19 mouse cellular contexts compared by ENCODE assay signal in genomic region chr11:22780761-22781160, GRCm38 (mm10).
A peak's percentile ranks its signal among the peaks of the same experiment; 100 is the strongest.
DNase-seq lines count a peak whose midpoint lies in the region; ATAC-seq and TF ChIP-seq lines count a peak whose summit lies in the region.
"Had no signal": no experiment of that assay in that cellular context is flagged by ENCODE, and none has a peak within 500 bp of the region (broad histone marks: within the 10 kb centered on the region; RNA-seq: fewer than 3 reads in every experiment).

No protein-coding gene starts in this region.

- TF ChIP-seq POLR2A in kidney, adult 2 months (IDR thresholded peaks at IDR 0.05; ENCODE audit: low read depth, low read length): no peak

- ATAC-seq in granulocyte monocyte progenitor cell, adult 5-6 weeks (replicated peaks; ENCODE audit: poor library complexity, severe bottlenecking): no peak
- ATAC-seq in midbrain, embryonic 15.5 days (replicated peaks): no peak
- ATAC-seq: forebrain, postnatal 0 days had no signal

- no peak overlapping the region for H3K4me3 ChIP-seq in kidney, adult 2 months (ENCODE audit: insufficient read depth, low read depth, low read length)
- no peak overlapping the region for H3K4me3 ChIP-seq in midbrain, embryonic 15.5 days
- H3K4me3 ChIP-seq: hindbrain, embryonic 15.5 days; stomach, embryonic 15.5 days had no signal

- no peak overlapping the region for H3K9ac ChIP-seq in midbrain, embryonic 15.5 days
- H3K9ac ChIP-seq: forebrain, postnatal 0 days; hindbrain, embryonic 15.5 days; stomach, embryonic 15.5 days had no signal

- no peaks in the 10 kb centered on the region for H3K27me3 ChIP-seq in kidney, adult 2 months (replicated peaks; ENCODE audit: control insufficient read depth, insufficient read depth, low read length)
- no peaks in the 10 kb centered on the region for H3K27me3 ChIP-seq in midbrain, embryonic 15.5 days (replicated peaks)
- H3K27me3 ChIP-seq: CH12.LX; hindbrain, embryonic 15.5 days; stomach, embryonic 15.5 days had no signal

- peaks cover 6% of the 10 kb centered on the region; the same call in 1 of the 2 replicates for H3K4me1 ChIP-seq in kidney, adult 2 months (ENCODE audit: control insufficient read depth, insufficient read depth, low read length)
- H3K4me1 ChIP-seq in midbrain, embryonic 15.5 days: no peaks in the 10 kb centered on the region
- H3K4me1 ChIP-seq: hindbrain, embryonic 15.5 days had no signal

- TF ChIP-seq CTCF in kidney, adult 2 months (conservative IDR thresholded peaks at IDR 0.05; ENCODE audit: insufficient read depth, insufficient read length, low read depth, low read length): no peak

- DNase-seq in kidney, adult 2 months: peak; percentile 17
- no peak for DNase-seq in kidney, adult 9 months
- DNase-seq in lung, postnatal 25 days (ENCODE audit: low spot score): peak; percentile 20
- DNase-seq in lung, adult 18-20 months: no peak
- DNase-seq in 3T3-L1 (ENCODE audit: low read depth, low spot score) (peak; percentile 79), NIH3T3 (ENCODE audit: low read depth) (peak; percentile 52)
- DNase-seq: adrenal gland, postnatal 10 days; cerebellum, adult 9-11 months; forebrain, postnatal 0 days; layer of hippocampus, postnatal 36 days; liver; midbrain, embryonic 14.5 days; right cerebral cortex, adult 18-20 months; thymus, postnatal 14 days had no signal

- H3K27ac ChIP-seq in kidney, adult 2 months (ENCODE audit: insufficient read depth, low read depth, low read length): no peak overlapping the region
- H3K27ac ChIP-seq in midbrain, embryonic 15.5 days: no peak overlapping the region
- H3K27ac ChIP-seq: hindbrain, embryonic 15.5 days; stomach, embryonic 15.5 days had no signal

- H3K36me3 ChIP-seq in kidney, adult 2 months (ENCODE audit: control insufficient read depth, insufficient read depth, low read length): no peaks in the 10 kb centered on the region
- no peaks in the 10 kb centered on the region for H3K36me3 ChIP-seq in midbrain, embryonic 15.5 days (replicated peaks)
- H3K36me3 ChIP-seq: hindbrain, embryonic 15.5 days; stomach, embryonic 15.5 days had no signal

- 71% methylated on average over 2 of the region's 2 CpGs for WGBS in kidney, adult 2 months
- whole genome bisulfite sequencing in midbrain, embryonic 15.5 days: 93% methylated on average over 2 of the region's 2 CpGs

- H3K9me3 ChIP-seq in midbrain, embryonic 15.5 days: no peaks in the 10 kb centered on the region
- H3K9me3 ChIP-seq: hindbrain, embryonic 15.5 days; stomach, embryonic 15.5 days had no signal

- H3K4me2 ChIP-seq in midbrain, embryonic 15.5 days: no peak overlapping the region
- H3K4me2 ChIP-seq: hindbrain, embryonic 15.5 days; stomach, embryonic 15.5 days had no signal

Comparison
In these comparisons a context has a peak if more than half of its experiments do, and no peak if none do; other contexts are left out.
1. DNase-seq: peak in kidney, adult 2 months (single experiment), lung, postnatal 25 days (single experiment), 3T3-L1 (single experiment) and NIH3T3 (single experiment); none in kidney, adult 9 months (single experiment) and lung, adult 18-20 months (0 of 2).